Mouse (Mus musculus) midbrain, embryonic 13.5 days (tissue): ENCODE results near the gene Timp1. TPM values are rescaled to one million over a fixed set of nuclear protein-coding genes. Genes with fewer than 3 reads are reported as not detected.

Experiments used
- ATAC-seq: fragments of 200-750 bp; cut with Nextera tagmentation; 2 replicates; pipeline ENCODE4 v1.8.0; 2017; ENCODE audit warnings: mild to moderate bottlenecking, moderate TSS enrichment, moderate library complexity
- H3K27ac ChIP-seq: fragments of 300-500 bp; sonication (generic); 2 replicates; pipeline ENCODE4 v1.5.1; 2015; ENCODE audit warnings: inconsistent platforms, mild to moderate bottlenecking, moderate library complexity
- H3K27me3 ChIP-seq: fragments of 300-500 bp; sonication (generic); 2 replicates; pipeline ENCODE4 v1.6.1; 2015; ENCODE audit warnings: mild to moderate bottlenecking, inconsistent platforms
- H3K36me3 ChIP-seq: fragments of 300-500 bp; sonication (generic); 2 replicates; pipeline ENCODE4 v1.6.1; 2015; ENCODE audit warnings: mild to moderate bottlenecking, inconsistent platforms
- H3K4me1 ChIP-seq: fragments of 300-500 bp; sonication (generic); replicated peaks from 2 replicates; pipeline ENCODE4 v1.6.1; 2015; ENCODE audit warnings: inconsistent platforms
- H3K4me2 ChIP-seq: fragments of 300-500 bp; sonication (generic); replicated peaks from 2 replicates; pipeline ENCODE4 v1.6.1; 2015; ENCODE audit warnings: moderate library complexity, mild to moderate bottlenecking, inconsistent platforms
- H3K4me3 ChIP-seq: fragments of 300-500 bp; sonication (generic); replicated peaks from 2 replicates; pipeline ENCODE4 v1.5.1; 2015; ENCODE audit warnings: mild to moderate bottlenecking, inconsistent platforms
- H3K9ac ChIP-seq: fragments of 300-500 bp; sonication (generic); replicated peaks from 2 replicates; pipeline ENCODE4 v1.6.1; 2015; ENCODE audit warnings: mild to moderate bottlenecking, inconsistent platforms
- H3K9me3 ChIP-seq: fragments of 300-500 bp; sonication (generic); 2 replicates; pipeline ENCODE4 v1.6.1; 2016; ENCODE audit warnings: mild to moderate bottlenecking, inconsistent platforms
- WGBS: fragments of 180-500 bp; shearing (Covaris S2); methylation state at CpG from one replicate; pipeline ENCODE4 v1.1.7; 2015; 5-methylcytosine and 5-hydroxymethylcytosine counted together
- polyA plus RNA-seq: library from polyadenylated mRNA; unstranded; fragments of >200 nt; fragmentation: Nextera tagmentation; extraction: Ambion mirVana; gene quantifications from 2 replicates; pipeline ENCODE4 v1.2.1, GENCODE M21; 2015

Timp1 gene
- polyA plus RNA-seq, 1 experiment from 2014 or later = 3.5 TPM

DNA sequence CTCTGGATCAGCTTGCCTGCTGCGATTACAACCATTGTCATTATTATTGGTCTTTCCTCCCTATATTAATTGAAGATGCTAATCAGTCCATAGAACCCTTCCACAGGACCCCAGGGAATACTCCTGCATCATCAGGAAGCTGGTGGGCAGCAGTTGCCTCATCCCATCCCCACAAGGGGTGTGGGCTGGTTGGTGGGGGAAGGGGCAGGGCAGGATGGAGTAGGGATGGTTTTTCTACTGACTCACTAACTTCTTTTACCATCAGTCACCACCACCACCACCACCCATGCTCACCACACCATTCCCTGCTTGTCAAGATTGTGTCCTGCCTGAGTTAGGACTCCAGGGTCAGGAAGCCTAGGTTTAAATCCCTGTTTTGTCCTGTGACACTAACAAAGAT is 763 bp upstream of the Timp1 start:
- H3K4me2 ChIP-seq = no peak overlapping the region
- H3K27ac ChIP-seq = no peak overlapping the region
- no peak for ATAC-seq
- 73% methylated on average over 1 of the region's 1 CpGs for WGBS
- no peaks in the 10 kb centered on the region for H3K4me1 ChIP-seq
- no peaks in the 10 kb centered on the region for H3K9me3 ChIP-seq
- H3K36me3 ChIP-seq = no peaks in the 10 kb centered on the region
- H3K27me3 ChIP-seq = no peaks in the 10 kb centered on the region
- H3K4me3 ChIP-seq = no peak overlapping the region
- no peak overlapping the region for H3K9ac ChIP-seq

GRCm38 (mm10) chrX:20872928-20873500 is 3.0 kb downstream of the Timp1 start:
- Histone ChIP-seq H3K4me1 (no peaks in the 10 kb centered on the region), H3K27ac (no peak overlapping the region), H3K9me3 (no peaks in the 10 kb centered on the region), H3K4me3 (no peak overlapping the region), H3K27me3 (no peaks in the 10 kb centered on the region), H3K4me2 (no peak overlapping the region), H3K36me3 (no peaks in the 10 kb centered on the region), H3K9ac (no peak overlapping the region)
- no peak for ATAC-seq
- WGBS = 36% methylated on average over 11 of the region's 11 CpGs

DNA sequence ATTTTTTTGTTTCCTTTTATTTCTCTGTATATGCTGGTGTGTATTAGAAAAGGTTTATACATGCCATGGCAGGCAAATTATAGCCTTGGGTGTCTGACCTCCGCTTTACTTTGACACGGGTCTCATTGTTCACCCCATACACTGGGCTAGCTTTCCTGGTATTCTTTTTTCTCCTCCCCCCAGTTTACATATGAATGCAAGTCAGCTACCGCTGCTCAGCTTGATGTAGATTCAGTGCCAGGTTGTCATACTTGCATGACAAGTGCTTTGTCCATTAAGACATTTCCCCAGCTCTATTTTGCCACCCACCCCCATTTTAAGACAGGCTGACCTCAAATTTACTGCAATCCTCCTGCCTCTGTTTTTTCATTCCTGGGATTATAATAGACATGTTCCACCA is 5.3 kb downstream of the Timp1 start:
- whole genome bisulfite sequencing = 24% methylated on average over 3 of the region's 3 CpGs
- Histone ChIP-seq H3K27ac (no peak overlapping the region), H3K27me3 (no peaks in the 10 kb centered on the region), H3K36me3 (no peaks in the 10 kb centered on the region), H3K4me3 (no peak overlapping the region), H3K9ac (no peak overlapping the region), H3K9me3 (no peaks in the 10 kb centered on the region), H3K4me2 (no peak overlapping the region), H3K4me1 (no peaks in the 10 kb centered on the region)
- no peak for ATAC-seq

DNA sequence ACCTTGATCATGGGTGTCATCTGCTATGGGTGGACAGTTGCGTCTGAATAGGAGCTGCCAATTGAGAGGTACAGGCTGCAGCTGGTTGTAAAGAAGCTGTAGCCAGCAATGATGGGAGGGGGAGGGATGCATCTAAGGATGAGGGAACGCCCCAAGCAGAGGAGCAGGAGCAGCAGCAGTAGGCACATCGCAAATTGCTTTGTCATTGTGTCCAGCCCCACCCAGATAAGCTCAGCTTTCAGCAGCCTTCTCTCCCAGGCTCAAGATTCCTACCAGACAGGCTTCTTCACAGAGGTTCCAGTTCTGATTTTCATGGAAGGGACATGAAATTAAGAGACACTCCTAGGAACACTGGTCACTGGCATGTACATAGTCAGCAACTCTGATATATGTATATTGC is 40.1 kb downstream of the Timp1 start:
- H3K4me2 ChIP-seq = no peak overlapping the region
- H3K9me3 ChIP-seq = no peaks in the 10 kb centered on the region
- peaks cover 14% of the 10 kb centered on the region; the same call in 1 of the 2 replicates for H3K36me3 ChIP-seq
- WGBS = 35% methylated on average over 3 of the region's 3 CpGs
- H3K27me3 ChIP-seq = no peaks in the 10 kb centered on the region
- no peak overlapping the region for H3K27ac ChIP-seq
- no peak overlapping the region for H3K4me3 ChIP-seq
- no peaks in the 10 kb centered on the region for H3K4me1 ChIP-seq
- no peak overlapping the region for H3K9ac ChIP-seq
- ATAC-seq = no peak

DNA sequence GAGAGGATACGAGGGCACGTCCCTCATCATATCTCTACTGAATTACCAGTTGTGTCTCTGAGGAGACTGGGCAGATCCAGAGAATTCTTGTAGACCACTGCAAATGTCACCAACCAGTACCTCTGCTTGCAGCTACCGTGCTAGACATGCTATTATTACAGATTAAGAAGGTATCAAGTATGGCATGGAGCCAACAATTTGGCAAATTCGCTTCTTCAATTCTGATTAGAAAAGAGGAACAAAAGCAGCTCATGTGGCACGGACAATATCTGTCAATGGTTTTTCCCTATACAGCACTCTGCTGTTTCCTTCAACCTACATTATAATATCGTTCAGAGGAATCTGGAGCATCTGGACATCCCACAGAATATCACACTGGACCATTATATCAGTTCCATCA is 43.8 kb downstream of the Timp1 start:
- no peak for ATAC-seq
- 88% methylated on average over 6 of the region's 6 CpGs for WGBS
- Histone ChIP-seq H3K36me3 (0 out of 2 replicates have a peak, but pooled peaks cover 5% of the 10 kb centered on the region), H3K4me3 (no peak overlapping the region), H3K9me3 (no peaks in the 10 kb centered on the region), H3K4me2 (no peak overlapping the region), H3K27me3 (no peaks in the 10 kb centered on the region), H3K9ac (no peak overlapping the region), H3K4me1 (peaks cover 9% of the 10 kb centered on the region; the same call in 1 of the 2 replicates), H3K27ac (no peak overlapping the region)

- no peaks in the 10 kb centered on the region for H3K9me3 ChIP-seq
- no peak overlapping the region for H3K9ac ChIP-seq
- H3K36me3 ChIP-seq = no peaks in the 10 kb centered on the region
- no peaks in the 10 kb centered on the region for H3K27me3 ChIP-seq
- no peak overlapping the region for H3K4me3 ChIP-seq
- ATAC-seq = no peak
- H3K4me1 ChIP-seq = peaks cover 13% of the 10 kb centered on the region; the same call in 1 of the 2 replicates
- H3K4me2 ChIP-seq = no peak overlapping the region
- no peak overlapping the region for H3K27ac ChIP-seq
Observed at GRCm38 (mm10) chrX:20915075-20915474, 45.1 kb downstream of the Timp1 start.

DNA sequence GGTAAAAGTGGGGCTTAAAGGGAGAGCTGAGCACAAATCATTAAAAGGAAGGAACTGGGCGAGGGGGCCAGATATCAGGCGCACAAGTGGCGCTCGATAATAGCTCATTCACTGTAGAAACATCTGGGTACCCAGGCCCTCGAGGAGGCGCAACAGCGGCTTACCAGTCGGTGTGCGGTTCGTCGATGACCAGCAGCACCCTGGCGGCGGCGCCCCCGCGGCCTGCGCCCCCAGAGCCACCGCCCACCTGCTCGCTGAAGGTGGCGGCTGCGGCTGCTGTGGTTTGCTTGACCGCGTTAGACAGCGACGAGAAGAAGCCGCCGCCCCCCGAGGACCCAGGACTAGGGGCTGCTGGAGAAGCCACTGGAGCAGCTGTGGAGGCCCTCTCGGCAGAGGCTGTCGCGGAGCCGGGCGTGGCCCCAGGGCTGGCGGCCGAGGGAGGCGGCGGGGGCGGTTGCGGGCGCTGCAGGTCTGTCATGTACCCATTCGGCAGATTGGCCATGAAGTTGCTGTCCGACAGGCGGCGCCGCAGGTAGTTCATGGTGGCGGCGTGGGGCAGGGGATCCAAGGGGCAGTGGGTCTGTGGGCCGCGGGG is 50.4 kb downstream of the Timp1 start:
- peak; percentile 80 for ATAC-seq
- peaks cover 13% of the 10 kb centered on the region; the same call in 1 of the 2 replicates for H3K4me1 ChIP-seq
- peak overlapping the region; percentile 73 for H3K9ac ChIP-seq
- no peaks in the 10 kb centered on the region for H3K36me3 ChIP-seq
- peak overlapping the region; percentile 65 for H3K27ac ChIP-seq
- H3K4me2 ChIP-seq = peak overlapping the region; percentile 61
- H3K4me3 ChIP-seq = peak overlapping the region; percentile 57
- H3K9me3 ChIP-seq = no peaks in the 10 kb centered on the region
- no peaks in the 10 kb centered on the region for H3K27me3 ChIP-seq
- whole genome bisulfite sequencing = 27% methylated on average over 49 of the region's 49 CpGs

GRCm38 (mm10) chrX:20920844-20921364 is 50.9 kb downstream of the Timp1 start, which contains the start of gene Syn1:
Gene Syn1, minus strand, starts transcription at chrX:20921004.
- ATAC-seq = peak; percentile 98
- WGBS = 20% methylated on average over 38 of the region's 44 CpGs
- H3K27me3 ChIP-seq = no peaks in the 10 kb centered on the region
- H3K4me1 ChIP-seq = peaks cover 13% of the 10 kb centered on the region; the same call in 1 of the 2 replicates
- no peaks in the 10 kb centered on the region for H3K36me3 ChIP-seq
- H3K4me2 ChIP-seq = peak within 1 kb of the TSS; percentile 61
- peak within 1 kb of the TSS; percentile 73 for H3K9ac ChIP-seq
- peak within 1 kb of the TSS; percentile 57 for H3K4me3 ChIP-seq
- peak within 1 kb of the TSS; percentile 65 for H3K27ac ChIP-seq
- no peaks in the 10 kb centered on the region for H3K9me3 ChIP-seq

DNA sequence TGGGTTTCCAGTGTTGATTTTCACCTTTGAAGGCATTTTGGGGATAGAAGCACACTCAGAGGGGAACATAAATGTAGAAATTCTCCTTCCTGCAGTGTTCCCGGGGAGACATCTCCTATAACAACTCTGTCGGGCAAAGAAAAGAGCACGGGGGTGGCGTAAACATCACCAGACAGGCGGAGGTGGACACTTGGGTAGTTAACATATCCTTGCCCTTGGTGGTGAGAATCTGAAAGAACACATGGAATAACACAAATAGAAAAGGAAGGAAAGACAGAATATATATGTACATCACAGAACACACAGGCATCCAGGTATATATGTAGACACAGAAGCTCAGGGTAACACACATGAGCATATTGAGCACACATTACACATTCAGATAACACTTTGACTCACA is 51.4 kb downstream of the Timp1 start:
- H3K9ac ChIP-seq = no peak overlapping the region
- H3K4me1 ChIP-seq = peaks cover 13% of the 10 kb centered on the region; the same call in 1 of the 2 replicates
- peak overlapping the region; percentile 61 for H3K4me2 ChIP-seq
- H3K4me3 ChIP-seq = peak overlapping the region; percentile 57
- 41% methylated on average over 5 of the region's 5 CpGs for WGBS
- H3K27me3 ChIP-seq = no peaks in the 10 kb centered on the region
- H3K9me3 ChIP-seq = no peaks in the 10 kb centered on the region
- peak overlapping the region; percentile 44; the same call in 1 of the 2 replicates for H3K27ac ChIP-seq
- H3K36me3 ChIP-seq = peaks cover 1% of the 10 kb centered on the region
- ATAC-seq = peak; percentile 10; the same call in 1 of the 2 replicates

GRCm38 (mm10) chrX:20923506-20923905 is 53.5 kb downstream of the Timp1 start:
- WGBS = 71% methylated on average over 1 of the region's 1 CpGs
- ATAC-seq = no peak
- peaks cover 21% of the 10 kb centered on the region for H3K36me3 ChIP-seq
- no peak overlapping the region for H3K27ac ChIP-seq
- peaks cover 6% of the 10 kb centered on the region; the same call in 1 of the 2 replicates for H3K4me1 ChIP-seq
- no peak overlapping the region for H3K4me2 ChIP-seq
- no peak overlapping the region for H3K4me3 ChIP-seq
- no peaks in the 10 kb centered on the region for H3K9me3 ChIP-seq
- no peak overlapping the region for H3K9ac ChIP-seq
- H3K27me3 ChIP-seq = no peaks in the 10 kb centered on the region
